Mouse (Mus musculus) forebrain, embryonic 10.5 days (tissue): ENCODE measurements at regions not wholly inside any gene's neighbourhood (a gene's known extent, or its start where the extent isn't known, plus 50 kb on each side); places are given as distances from the start of the nearest gene placed in this dataset.

ENCODE experiments used
- DNase-seq: peaks from one replicate; pipeline ENCODE4 v3.0.0-alpha.2; 2017; ENCODE audit warnings: low spot score; ENCODE audit errors: extremely low spot score
- H3K27ac ChIP-seq: fragments of 300-500 bp; sonication (generic); 2 replicates; pipeline ENCODE4 v1.5.1; 2016; ENCODE audit warnings: mild to moderate bottlenecking
- H3K27me3 ChIP-seq: fragments of 300-500 bp; sonication (generic); 2 replicates; pipeline ENCODE4 v1.6.1; 2016; ENCODE audit warnings: mild to moderate bottlenecking; ENCODE audit not compliant: poor library complexity, severe bottlenecking
- H3K36me3 ChIP-seq: fragments of 300-500 bp; sonication (generic); replicated peaks from 2 replicates; pipeline ENCODE4 v1.6.1; 2016; ENCODE audit warnings: mild to moderate bottlenecking, moderate library complexity
- H3K4me1 ChIP-seq: fragments of 300-500 bp; sonication (generic); 2 replicates; pipeline ENCODE4 v1.6.1; 2016
- H3K4me3 ChIP-seq: fragments of 300-500 bp; sonication (generic); 2 replicates; pipeline ENCODE4 v1.5.1; 2016; ENCODE audit warnings: mild to moderate bottlenecking, moderate library complexity
- H3K9me3 ChIP-seq: fragments of 300-500 bp; sonication (generic); 2 replicates; pipeline ENCODE4 v1.6.1; 2016; ENCODE audit warnings: mild to moderate bottlenecking, moderate library complexity
- WGBS: fragments of 180-500 bp; shearing (Covaris S2); methylation state at CpG from one replicate; pipeline ENCODE4 v1.1.7; 2016; 5-methylcytosine and 5-hydroxymethylcytosine counted together

- no peaks in the 10 kb centered on the region for H3K9me3 ChIP-seq
- no peak overlapping the region for H3K27ac ChIP-seq
- no peak overlapping the region for H3K4me3 ChIP-seq
- DNase-seq = no peak
- H3K4me1 ChIP-seq = peaks cover 7% of the 10 kb centered on the region; the same call in 1 of the 2 replicates
- H3K27me3 ChIP-seq = peaks cover 56% of the 10 kb centered on the region
- H3K36me3 ChIP-seq = no peaks in the 10 kb centered on the region
Observed at GRCm38 (mm10) chr1:61257561-61257960, 279.8 kb downstream of the Icos start.

DNA sequence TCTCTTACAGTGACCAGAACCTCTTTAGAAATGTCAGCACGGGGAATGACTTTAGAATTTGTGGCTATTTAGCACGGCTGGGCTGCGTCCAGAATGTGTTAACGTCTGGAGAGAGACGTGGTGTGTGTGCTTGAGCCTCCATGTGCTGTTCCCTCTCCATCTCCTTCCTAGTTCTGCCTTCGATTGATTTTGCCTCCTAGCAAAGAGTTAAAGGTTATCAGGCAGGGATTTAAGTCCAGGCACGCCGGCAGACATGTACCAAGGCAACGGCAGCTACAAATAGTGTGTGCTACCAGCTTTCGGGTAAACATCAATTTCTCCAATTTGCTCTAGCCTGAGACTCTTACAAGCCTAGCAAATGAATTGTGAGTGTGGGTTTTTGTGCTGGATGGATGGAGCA is 285.7 kb downstream of the Icos start:
- Histone ChIP-seq H3K27me3 (peaks cover 82% of the 10 kb centered on the region), H3K4me1 (peaks cover 29% of the 10 kb centered on the region), H3K27ac (no peak overlapping the region), H3K36me3 (no peaks in the 10 kb centered on the region), H3K4me3 (no peak overlapping the region), H3K9me3 (no peaks in the 10 kb centered on the region)
- DNase-seq = no peak
- WGBS = 73% methylated on average over 10 of the region's 10 CpGs

DNA sequence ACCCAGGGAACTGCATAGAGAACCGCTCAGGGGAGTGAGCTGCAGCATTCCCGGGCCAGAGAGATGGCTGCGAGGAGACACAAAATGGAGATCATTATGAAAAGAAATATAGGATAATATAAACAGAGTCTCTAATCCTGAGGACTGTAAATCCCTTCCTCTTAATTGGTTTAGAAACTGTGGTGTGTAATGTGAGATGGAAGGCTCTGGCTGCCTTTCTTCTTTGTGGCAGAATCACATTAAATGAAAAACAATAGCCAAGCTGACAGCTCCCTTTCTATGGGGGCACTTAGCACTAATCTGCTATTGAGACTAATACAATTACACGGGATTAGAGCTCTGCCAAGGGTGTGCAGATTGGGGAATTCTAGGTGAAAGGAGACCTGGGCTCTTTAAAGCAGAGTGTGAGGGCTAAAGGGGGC is 288.0 kb downstream of the Icos start:
- Histone ChIP-seq H3K27ac (peak overlapping the region; percentile 8; the same call in 1 of the 2 replicates), H3K9me3 (no peaks in the 10 kb centered on the region), H3K36me3 (no peaks in the 10 kb centered on the region), H3K4me3 (no peak overlapping the region), H3K4me1 (peaks cover 29% of the 10 kb centered on the region), H3K27me3 (peaks cover 91% of the 10 kb centered on the region)
- DNase-seq = peak; percentile 47
- WGBS = 3% methylated on average over 4 of the region's 4 CpGs

DNA sequence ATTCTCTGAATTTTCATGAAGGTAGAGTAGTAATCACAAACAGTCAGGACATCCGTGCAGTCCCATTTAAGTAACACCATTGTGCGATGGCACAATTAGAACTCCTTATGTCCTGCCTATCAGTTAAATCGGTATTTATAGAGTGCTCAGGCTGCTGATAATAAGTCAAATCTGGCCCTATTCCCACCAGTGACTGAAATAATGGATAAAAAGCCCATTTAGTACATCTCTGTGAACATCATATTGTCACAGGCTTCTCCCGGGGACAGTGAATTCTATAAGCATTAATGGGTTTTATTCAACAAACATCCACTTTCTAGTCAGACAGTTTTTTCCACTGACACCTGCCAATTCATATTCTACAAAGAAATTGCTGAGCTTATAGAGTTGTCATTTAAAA is 296.1 kb downstream of the Icos start:
- no peaks in the 10 kb centered on the region for H3K4me1 ChIP-seq
- no peak overlapping the region for H3K4me3 ChIP-seq
- no peaks in the 10 kb centered on the region for H3K36me3 ChIP-seq
- H3K27me3 ChIP-seq = peaks cover 52% of the 10 kb centered on the region
- no peak for DNase-seq
- no peak overlapping the region for H3K27ac ChIP-seq
- 92% methylated on average over 4 of the region's 4 CpGs for WGBS
- H3K9me3 ChIP-seq = no peaks in the 10 kb centered on the region

DNA sequence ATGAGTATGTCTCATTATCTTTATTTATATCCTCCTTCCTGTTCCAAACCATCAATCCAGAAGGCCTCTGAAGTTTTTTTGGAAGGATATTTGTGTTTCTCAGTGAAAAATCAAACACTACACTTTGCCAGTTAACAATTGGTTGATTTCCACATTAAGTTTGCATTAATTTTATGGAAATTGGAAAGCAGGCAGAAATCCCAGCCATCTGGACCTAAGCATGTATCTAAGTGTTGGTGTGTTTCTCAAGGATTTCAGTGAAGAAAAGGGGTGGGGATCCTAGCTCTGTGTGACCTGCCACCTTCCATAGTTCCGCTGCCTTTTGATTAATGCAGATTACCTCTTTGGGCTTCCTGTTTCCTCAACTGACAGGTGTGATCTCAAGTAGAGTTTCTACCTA is 296.5 kb downstream of the Icos start:
- Histone ChIP-seq H3K4me1 (no peaks in the 10 kb centered on the region), H3K9me3 (no peaks in the 10 kb centered on the region), H3K27ac (no peak overlapping the region), H3K27me3 (peaks cover 48% of the 10 kb centered on the region), H3K36me3 (no peaks in the 10 kb centered on the region), H3K4me3 (no peak overlapping the region)
- WGBS = 95% methylated on average over 1 of the region's 1 CpGs
- no peak for DNase-seq

DNA sequence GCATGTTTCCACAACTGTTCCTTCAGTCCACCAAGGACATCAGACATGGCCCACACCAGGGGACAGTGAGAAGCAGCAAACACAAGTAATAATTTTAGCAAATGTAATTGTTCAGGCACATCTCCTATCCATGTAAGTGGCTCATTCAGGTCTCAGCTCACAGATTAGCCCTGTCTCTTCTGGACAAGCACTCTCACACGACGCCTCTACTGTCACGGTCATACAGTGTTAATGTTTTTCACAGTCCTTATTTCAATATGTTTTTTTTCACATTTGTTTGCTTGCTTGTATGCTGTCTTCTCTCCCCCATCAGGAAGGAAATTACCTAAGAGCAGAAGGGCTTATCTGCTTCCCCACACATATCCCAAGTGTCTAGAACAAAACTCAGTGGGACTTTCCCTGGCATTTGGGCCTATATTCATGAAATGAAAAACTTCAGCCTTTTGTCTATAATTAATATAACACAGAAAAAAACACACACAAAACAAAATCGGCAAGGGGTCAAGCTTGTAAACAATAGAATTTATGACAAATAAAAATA is 299.5 kb downstream of the Icos start:
- WGBS = 86% methylated on average over 4 of the region's 4 CpGs
- H3K27ac ChIP-seq = no peak overlapping the region
- no peaks in the 10 kb centered on the region for H3K9me3 ChIP-seq
- H3K4me1 ChIP-seq = no peaks in the 10 kb centered on the region
- H3K4me3 ChIP-seq = no peak overlapping the region
- no peaks in the 10 kb centered on the region for H3K36me3 ChIP-seq
- H3K27me3 ChIP-seq = peaks cover 20% of the 10 kb centered on the region
- no peak for DNase-seq

DNA sequence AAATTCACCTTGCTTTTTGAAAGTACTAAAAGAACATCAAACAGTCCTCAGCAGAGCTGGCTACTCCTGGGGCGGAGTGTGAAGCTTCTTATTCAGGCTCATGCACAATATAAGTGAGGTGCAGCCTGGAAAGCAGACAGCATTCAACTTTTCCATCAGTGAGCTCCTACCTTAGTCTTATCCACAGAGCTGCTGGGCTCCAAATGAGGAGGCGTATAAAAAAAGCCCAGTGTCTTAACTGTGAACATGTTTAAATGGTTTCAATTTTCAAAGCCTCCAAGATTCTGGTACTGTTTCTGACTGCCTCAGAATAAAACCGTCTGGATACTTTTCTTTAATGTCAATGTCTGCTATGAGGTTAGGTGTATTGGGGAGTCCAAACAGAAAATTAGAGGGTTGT is 310.5 kb downstream of the Icos start:
- H3K4me1 ChIP-seq = peaks cover 12% of the 10 kb centered on the region
- no peak for DNase-seq
- H3K36me3 ChIP-seq = no peaks in the 10 kb centered on the region
- peaks cover 3% of the 10 kb centered on the region; the same call in 1 of the 2 replicates for H3K9me3 ChIP-seq
- H3K4me3 ChIP-seq = no peak overlapping the region
- no peak overlapping the region for H3K27ac ChIP-seq
- WGBS = 84% methylated on average over 3 of the region's 3 CpGs
- peaks cover 5% of the 10 kb centered on the region for H3K27me3 ChIP-seq

DNA sequence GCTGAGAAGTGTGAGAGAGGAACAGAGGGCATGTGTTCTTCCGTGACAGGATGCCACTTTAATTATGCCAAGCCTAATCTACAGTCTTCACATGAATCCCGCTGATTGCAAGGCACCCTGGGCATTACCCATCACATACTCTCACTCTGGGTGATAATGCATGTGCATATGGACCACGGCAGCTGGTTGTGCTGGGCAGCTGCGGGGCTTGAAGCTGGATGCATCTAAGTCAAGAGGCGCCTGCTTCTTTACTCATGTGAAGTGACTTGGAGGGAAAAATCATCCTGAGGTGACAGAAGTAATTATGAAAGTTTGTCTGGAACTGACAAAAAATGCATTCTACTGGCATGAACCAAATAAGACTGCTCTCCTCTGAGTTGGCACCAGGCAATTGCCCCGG is 311.2 kb downstream of the Icos start:
- DNase-seq = no peak
- Histone ChIP-seq H3K4me3 (no peak overlapping the region), H3K27ac (no peak overlapping the region), H3K36me3 (no peaks in the 10 kb centered on the region), H3K9me3 (peaks cover 3% of the 10 kb centered on the region; the same call in 1 of the 2 replicates), H3K4me1 (peaks cover 12% of the 10 kb centered on the region), H3K27me3 (peaks cover 13% of the 10 kb centered on the region)
- 93% methylated on average over 6 of the region's 6 CpGs for WGBS

DNA sequence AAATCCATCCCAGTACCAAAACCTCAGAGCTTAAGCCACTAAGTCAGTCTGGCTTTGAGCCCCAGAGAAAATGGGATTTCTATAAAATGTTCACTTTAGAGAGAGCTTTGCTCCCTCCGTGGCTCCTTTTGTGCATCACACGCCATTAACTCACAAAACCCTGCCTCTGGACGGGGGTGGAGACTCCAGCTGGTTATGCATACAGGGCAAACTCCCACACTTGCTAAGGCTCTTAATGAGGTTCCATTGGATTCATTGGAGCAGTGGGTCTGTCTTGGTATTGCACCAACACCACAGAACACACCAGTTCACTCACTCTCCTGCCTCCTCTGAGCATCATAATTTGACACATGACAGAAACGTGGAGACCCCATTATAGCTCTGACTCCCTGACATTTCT is 311.8 kb downstream of the Icos start:
- no peaks in the 10 kb centered on the region for H3K36me3 ChIP-seq
- peaks cover 12% of the 10 kb centered on the region for H3K4me1 ChIP-seq
- H3K27me3 ChIP-seq = peaks cover 19% of the 10 kb centered on the region
- no peak overlapping the region for H3K4me3 ChIP-seq
- no peak for DNase-seq
- peaks cover 3% of the 10 kb centered on the region; the same call in 1 of the 2 replicates for H3K9me3 ChIP-seq
- 50% methylated on average over 4 of the region's 4 CpGs for WGBS
- H3K27ac ChIP-seq = no peak overlapping the region

DNA sequence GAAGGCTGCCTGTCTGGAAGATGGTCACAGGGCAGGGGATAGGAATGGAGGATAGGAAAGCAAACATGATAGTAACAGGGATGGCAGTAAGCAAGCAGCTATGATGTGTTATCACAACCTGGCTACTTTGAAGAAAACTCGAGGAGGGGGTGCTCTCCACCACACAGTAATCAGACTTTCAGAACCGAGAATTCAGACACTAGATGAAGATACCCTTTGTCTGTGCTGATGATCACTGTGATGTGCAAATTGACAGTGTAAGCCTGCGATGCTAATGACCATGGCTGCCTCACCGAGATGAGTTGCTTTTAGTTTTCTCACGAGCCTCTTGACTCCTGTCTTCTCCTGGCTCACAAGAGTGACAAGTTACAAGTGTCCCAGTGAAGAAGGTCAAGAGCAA is 315.4 kb downstream of the Icos start:
- peaks cover 25% of the 10 kb centered on the region for H3K4me1 ChIP-seq
- no peak overlapping the region for H3K27ac ChIP-seq
- no peaks in the 10 kb centered on the region for H3K36me3 ChIP-seq
- H3K4me3 ChIP-seq = no peak overlapping the region
- WGBS = 83% methylated on average over 5 of the region's 5 CpGs
- H3K9me3 ChIP-seq = peaks cover 3% of the 10 kb centered on the region; the same call in 1 of the 2 replicates
- DNase-seq = no peak
- H3K27me3 ChIP-seq = peaks cover 52% of the 10 kb centered on the region

DNA sequence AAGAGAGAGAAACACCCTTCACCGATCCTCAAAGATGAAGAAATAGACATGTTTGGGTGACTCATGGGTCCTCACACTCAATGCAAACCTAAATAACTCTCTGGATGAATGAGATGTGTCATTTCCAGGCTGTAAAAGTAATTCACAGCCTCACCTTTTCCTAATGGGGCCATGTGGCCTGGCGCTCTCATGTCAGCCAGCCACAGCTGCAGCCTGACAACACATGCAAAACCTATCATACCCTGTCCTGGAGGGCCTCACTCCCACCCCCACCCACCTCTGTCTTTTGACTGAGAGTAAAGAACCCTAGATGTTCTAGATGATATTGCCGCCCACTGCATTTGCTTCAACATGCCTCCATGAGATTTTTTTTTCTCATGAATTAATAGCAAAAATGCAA is 317.5 kb downstream of the Icos start:
- H3K4me3 ChIP-seq = no peak overlapping the region
- H3K27ac ChIP-seq = no peak overlapping the region
- H3K36me3 ChIP-seq = no peaks in the 10 kb centered on the region
- WGBS = 92% methylated on average over 3 of the region's 3 CpGs
- peaks cover 34% of the 10 kb centered on the region for H3K4me1 ChIP-seq
- DNase-seq = no peak
- peaks cover 74% of the 10 kb centered on the region for H3K27me3 ChIP-seq
- H3K9me3 ChIP-seq = peaks cover 3% of the 10 kb centered on the region; the same call in 1 of the 2 replicates

DNA sequence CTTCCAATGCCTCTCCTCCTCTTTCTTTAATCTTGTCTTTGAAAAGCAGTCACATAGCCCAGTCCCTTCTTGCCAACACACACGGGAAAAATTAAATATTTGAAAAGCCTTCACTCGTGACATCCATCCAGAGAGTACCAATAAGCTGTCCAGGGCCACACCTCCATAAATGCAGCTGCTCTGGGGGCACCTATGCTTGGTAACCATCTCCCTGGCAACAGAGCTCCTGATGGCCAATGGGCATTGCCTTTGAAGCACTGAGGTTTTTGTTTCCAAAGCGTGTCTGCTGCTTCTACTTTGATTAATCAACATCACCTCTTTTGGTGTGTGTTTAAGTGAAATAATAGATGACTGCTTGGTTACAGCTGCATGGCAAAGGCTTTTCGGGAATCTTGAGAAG is 319.1 kb downstream of the Icos start:
- no peaks in the 10 kb centered on the region for H3K36me3 ChIP-seq
- peaks cover 3% of the 10 kb centered on the region; the same call in 1 of the 2 replicates for H3K9me3 ChIP-seq
- H3K4me3 ChIP-seq = no peak overlapping the region
- peaks cover 50% of the 10 kb centered on the region for H3K4me1 ChIP-seq
- no peak overlapping the region for H3K27ac ChIP-seq
- 61% methylated on average over 4 of the region's 4 CpGs for whole genome bisulfite sequencing
- no peak for DNase-seq
- H3K27me3 ChIP-seq = peaks cover 90% of the 10 kb centered on the region

- WGBS = 86% methylated on average over 3 of the region's 3 CpGs
- 0 out of 2 replicates have a peak, but pooled peaks cover under 1% of the 10 kb centered on the region for H3K9me3 ChIP-seq
- H3K4me1 ChIP-seq = peaks cover 56% of the 10 kb centered on the region
Observed at GRCm38 (mm10) chr1:61297361-61297760, 319.6 kb downstream of the Icos start.

GRCm38 (mm10) chr1:61298064-61298463 is 320.3 kb downstream of the Icos start:
- H3K9me3 ChIP-seq = no peaks in the 10 kb centered on the region
- H3K27ac ChIP-seq = no peak overlapping the region

More at GRCm38 (mm10) chr1:61297361-61297760, 319.6 kb downstream of the Icos start:
- no peak overlapping the region for H3K27ac ChIP-seq
- no peak overlapping the region for H3K4me3 ChIP-seq
- DNase-seq = no peak
- no peaks in the 10 kb centered on the region for H3K36me3 ChIP-seq
- H3K27me3 ChIP-seq = peaks cover 95% of the 10 kb centered on the region

More at GRCm38 (mm10) chr1:61298064-61298463, 320.3 kb downstream of the Icos start:
- WGBS = 31% methylated on average over 3 of the region's 3 CpGs
- H3K4me3 ChIP-seq = no peak overlapping the region
- H3K4me1 ChIP-seq = peaks cover 63% of the 10 kb centered on the region
- no peak for DNase-seq
- H3K36me3 ChIP-seq = no peaks in the 10 kb centered on the region
- peaks cover 97% of the 10 kb centered on the region for H3K27me3 ChIP-seq
